In genomic region chr3:87508205-87508901, GRCm38 (mm10) we compare ENCODE assay signal across 8 mouse cellular contexts. TPM values are rescaled to one million over a fixed set of nuclear protein-coding genes. Genes with fewer than 3 reads are reported as not detected.
DNase-seq lines count a peak whose midpoint lies in the region; ATAC-seq and TF ChIP-seq lines count a peak whose summit lies in the region.

No protein-coding gene starts in this region.

- TF ChIP-seq POLR2A in kidney, adult 2 months (IDR thresholded peaks at IDR 0.05; ENCODE audit: low read depth, low read length) = no peak

- no peaks in the 10 kb centered on the region for H3K9me3 ChIP-seq in embryonic facial prominence, embryonic 12.5 days
- H3K9me3 ChIP-seq in limb, embryonic 11.5 days (ENCODE audit: control insufficient read depth, low read length) = no peaks in the 10 kb centered on the region
- H3K9me3 ChIP-seq in midbrain, embryonic 13.5 days = no peaks in the 10 kb centered on the region

- TF ChIP-seq CTCF in kidney, adult 2 months (conservative IDR thresholded peaks at IDR 0.05; ENCODE audit: insufficient read depth, insufficient read length, low read depth, low read length) = peak; percentile 98

- 27% methylated on average over 17 of the region's 17 CpGs for WGBS in embryonic facial prominence, embryonic 12.5 days
- WGBS in kidney, adult 2 months = 20% methylated on average over 17 of the region's 17 CpGs
- WGBS in limb, embryonic 11.5 days = 31% methylated on average over 17 of the region's 17 CpGs
- WGBS in midbrain, embryonic 13.5 days = 21% methylated on average over 17 of the region's 17 CpGs

- H3K9ac ChIP-seq in embryonic facial prominence, embryonic 12.5 days = 0 out of 2 replicates have a peak overlapping the region, but pooled peaks have one; percentile 19
- no peak overlapping the region; the same call in 1 of the 2 replicates for H3K9ac ChIP-seq in limb, embryonic 11.5 days (ENCODE audit: low read length)
- H3K9ac ChIP-seq in midbrain, embryonic 13.5 days (replicated peaks) = peak overlapping the region; percentile 21; the same call in 1 of the 2 replicates

- H3K4me3 ChIP-seq in embryonic facial prominence, embryonic 12.5 days = no peak overlapping the region
- peak overlapping the region; percentile 11; the same call in 1 of the 2 replicates for H3K4me3 ChIP-seq in kidney, adult 2 months (ENCODE audit: insufficient read depth, low read depth, low read length)
- H3K4me3 ChIP-seq in limb, embryonic 11.5 days (ENCODE audit: low read depth, low read length) = no peak overlapping the region
- H3K4me3 ChIP-seq in midbrain, embryonic 13.5 days (replicated peaks) = 0 out of 2 replicates have a peak overlapping the region, but pooled peaks have one; percentile 8

- peak overlapping the region; percentile 36 for H3K4me2 ChIP-seq in embryonic facial prominence, embryonic 12.5 days (replicated peaks)
- H3K4me2 ChIP-seq in limb, embryonic 11.5 days (ENCODE audit: low read depth, severe bottlenecking) = peak overlapping the region; percentile 26; the same call in 1 of the 2 replicates
- H3K4me2 ChIP-seq in midbrain, embryonic 13.5 days (replicated peaks) = peak overlapping the region; percentile 45

- peaks cover 11% of the 10 kb centered on the region; the same call in 1 of the 2 replicates for H3K4me1 ChIP-seq in embryonic facial prominence, embryonic 12.5 days
- H3K4me1 ChIP-seq in kidney, adult 2 months (ENCODE audit: control insufficient read depth, insufficient read depth, low read length) = peaks cover 14% of the 10 kb centered on the region
- H3K4me1 ChIP-seq in limb, embryonic 11.5 days (ENCODE audit: control insufficient read depth, insufficient read depth, low read length) = 0 out of 2 replicates have a peak, but pooled peaks cover 4% of the 10 kb centered on the region
- H3K4me1 ChIP-seq in midbrain, embryonic 13.5 days (replicated peaks) = peaks cover 4% of the 10 kb centered on the region

- H3K27ac ChIP-seq in embryonic facial prominence, embryonic 12.5 days = no peak overlapping the region
- H3K27ac ChIP-seq in kidney, adult 2 months (ENCODE audit: insufficient read depth, low read depth, low read length) = 0 out of 2 replicates have a peak overlapping the region, but pooled peaks have one; percentile 0
- no peak overlapping the region for H3K27ac ChIP-seq in limb, embryonic 11.5 days (replicated peaks; ENCODE audit: low read depth, low read length)
- H3K27ac ChIP-seq in midbrain, embryonic 13.5 days = no peak overlapping the region

- 0 out of 2 replicates have a peak, but pooled peaks have one; percentile 43 for ATAC-seq in embryonic facial prominence, embryonic 12.5 days (ENCODE audit: insufficient number of reproducible peaks, insufficient read depth, low FRiP score, low TSS enrichment)
- 0 out of 2 replicates have a peak, but pooled peaks have one; percentile 41 for ATAC-seq in limb, embryonic 11.5 days (ENCODE audit: insufficient number of reproducible peaks, low FRiP score, low TSS enrichment, low read depth)
- peak; percentile 84 for ATAC-seq in midbrain, embryonic 13.5 days

- no peaks in the 10 kb centered on the region for H3K27me3 ChIP-seq in embryonic facial prominence, embryonic 12.5 days
- H3K27me3 ChIP-seq in kidney, adult 2 months (replicated peaks; ENCODE audit: control insufficient read depth, insufficient read depth, low read length) = no peaks in the 10 kb centered on the region
- H3K27me3 ChIP-seq in limb, embryonic 11.5 days (ENCODE audit: control insufficient read depth, insufficient read depth, low read length) = no peaks in the 10 kb centered on the region
- H3K27me3 ChIP-seq in midbrain, embryonic 13.5 days = peaks cover 9% of the 10 kb centered on the region; the same call in 1 of the 2 replicates

- no peaks in the 10 kb centered on the region for H3K36me3 ChIP-seq in embryonic facial prominence, embryonic 12.5 days
- H3K36me3 ChIP-seq in kidney, adult 2 months (ENCODE audit: control insufficient read depth, insufficient read depth, low read length) = no peaks in the 10 kb centered on the region
- H3K36me3 ChIP-seq in limb, embryonic 11.5 days (ENCODE audit: control insufficient read depth, insufficient read depth, low read length) = no peaks in the 10 kb centered on the region
- no peaks in the 10 kb centered on the region for H3K36me3 ChIP-seq in midbrain, embryonic 13.5 days

- peak; percentile 23 for DNase-seq in 3134 (ENCODE audit: extremely low read depth, insufficient read length, low spot score)
- peak; percentile 82 for DNase-seq in adrenal gland, postnatal 25 days
- DNase-seq in heart, adult 8-10 months (ENCODE audit: low spot score) = peak; percentile 89
- DNase-seq in kidney, adult 2 months = peak; percentile 93
- peak; percentile 91 for DNase-seq in limb, embryonic 11.5 days (ENCODE audit: low spot score)
- DNase-seq in spleen, adult 12 weeks (ENCODE audit: low spot score) = peak; percentile 43

RNA-seq across cellular contexts. Expression of gene Etv3, which starts 16.9 kb away (rescaled TPM):
- total RNA-seq in adrenal gland, postnatal 25 days (2021) = 18.1 and 21.5 TPM in 2 replicates
- 16.3 and 17.8 TPM in 2 replicates for polyA plus RNA-seq in embryonic facial prominence, embryonic 12.5 days (2016; fragmentation: Nextera tagmentation; extraction: Ambion mirVana)
- total RNA-seq in heart, adult 8-10 months (2022) = 10 to 100 TPM; 16.8 to 20.4 (median 18.6) TPM
- 8.4 and 9.1 TPM in 2 replicates for polyA plus RNA-seq in kidney, adult 2 months (2012; rRNA removed)
- 10.5 and 11.2 TPM in 2 replicates for polyA plus RNA-seq in limb, embryonic 11.5 days (2014; fragmentation: Nextera tagmentation; extraction: Ambion mirVana)
- polyA plus RNA-seq in midbrain, embryonic 13.5 days (2015; fragmentation: Nextera tagmentation; extraction: Ambion mirVana) = 11.5 and 12.9 TPM in 2 replicates

Comparison
In these comparisons a context has a peak if more than half of its experiments do, and no peak if none do; other contexts are left out.
1. DNase-seq: peak in every context shown above with its lines; median percentile 93 in kidney, adult 2 months; 91 in limb, embryonic 11.5 days; 89 in heart, adult 8-10 months; 82 in adrenal gland, postnatal 25 days; 43 in spleen, adult 12 weeks; 23 in 3134.
2. H3K4me3 ChIP-seq: peak in kidney, adult 2 months (single experiment) and midbrain, embryonic 13.5 days (single experiment); none in embryonic facial prominence, embryonic 12.5 days (single experiment) and limb, embryonic 11.5 days (single experiment).
3. Peak in every context shown above with its lines, with median percentiles within 50 percentile points of each other: ATAC-seq and H3K4me2 ChIP-seq.